Mouse (Mus musculus) embryonic fibroblast, embryonic 13.5 days (primary cell): ENCODE data around the gene Mphosph9.

Experiments used
- CTCF ChIP-seq: IDR thresholded peaks from 2 replicates; pipeline ENCODE4 v1.5.1; 2011; ENCODE audit warnings: mild to moderate bottlenecking, control low read depth, low read length, moderate library complexity, borderline replicate concordance; ENCODE audit not compliant: insufficient read depth
- POLR2A ChIP-seq: IDR thresholded peaks from 2 replicates; pipeline ENCODE4 v1.6.1; 2011; ENCODE audit warnings: low read depth, mild to moderate bottlenecking, control low read depth, low read length, moderate library complexity

- TF ChIP-seq CTCF, result no peak
- no peak for TF ChIP-seq POLR2A
Measured at GRCm38 (mm10) chr5:124359641-124360040, 31.9 kb upstream of the Mphosph9 start.
